In the genomic region with DNA sequence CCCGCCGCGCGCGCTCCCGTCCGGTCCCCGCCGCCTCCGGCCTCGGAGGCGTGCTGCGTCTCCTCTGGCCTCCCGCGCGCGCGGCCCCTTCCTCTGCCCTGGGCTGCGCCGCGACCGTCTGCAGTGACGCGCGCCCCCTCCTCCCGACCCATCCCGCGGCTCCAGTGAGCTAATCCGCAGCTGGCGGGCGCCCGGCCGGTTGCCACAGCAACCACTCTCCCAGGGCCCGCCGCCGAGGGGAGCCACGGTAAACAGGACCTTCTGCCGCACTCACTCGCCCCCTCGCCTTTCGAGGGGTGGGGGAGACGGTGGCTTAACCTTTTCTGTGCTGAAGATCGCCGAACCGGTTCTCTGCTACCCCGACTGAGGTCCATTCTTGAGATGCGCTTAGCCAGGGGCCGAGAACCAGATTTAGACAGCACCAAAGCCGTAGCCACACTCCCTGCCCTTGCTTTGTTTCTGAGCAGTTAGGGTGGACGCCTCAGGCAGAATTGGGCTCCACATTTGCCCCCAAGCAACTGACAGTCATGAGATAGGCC, we compare ENCODE assay signal across 8 mouse cellular contexts. TPM values are rescaled to one million over a fixed set of nuclear protein-coding genes. Genes with fewer than 3 reads are reported as not detected.
DNase-seq lines count a peak whose midpoint lies in the region; ATAC-seq and TF ChIP-seq lines count a peak whose summit lies in the region.

A gene (minus strand): TSS at position 145 of the 539 bp plus-strand sequence.

- H3K4me3 ChIP-seq in thymus, adult 2 months (ENCODE audit: control insufficient read depth, insufficient read depth, low read length): peak within 1 kb of the TSS; percentile 39
- H3K4me3 ChIP-seq in embryonic facial prominence, embryonic 14.5 days (ENCODE audit: low read depth, low read length): peak within 1 kb of the TSS; percentile 89
- peak within 1 kb of the TSS; percentile 93 for H3K4me3 ChIP-seq in limb, embryonic 12.5 days (replicated peaks)
- H3K4me3 ChIP-seq in midbrain, embryonic 15.5 days: peak within 1 kb of the TSS; percentile 61
- H3K4me3 ChIP-seq in stomach, postnatal 0 days (ENCODE audit: low read depth, low read length): peak within 1 kb of the TSS; percentile 79

- H3K27me3 ChIP-seq in thymus, adult 2 months (ENCODE audit: control insufficient read depth, insufficient read depth, low read length): peaks cover 13% of the 10 kb centered on the region
- H3K27me3 ChIP-seq in embryonic facial prominence, embryonic 14.5 days (replicated peaks; ENCODE audit: control insufficient read depth, insufficient read depth, low read length): no peaks in the 10 kb centered on the region
- no peaks in the 10 kb centered on the region for H3K27me3 ChIP-seq in limb, embryonic 12.5 days
- H3K27me3 ChIP-seq in midbrain, embryonic 15.5 days (replicated peaks): no peaks in the 10 kb centered on the region
- no peaks in the 10 kb centered on the region for H3K27me3 ChIP-seq in stomach, postnatal 0 days (ENCODE audit: control insufficient read depth, insufficient read depth, low read length)

- 7% methylated on average over 50 of the region's 50 CpGs for WGBS in thymus, adult 2 months
- under 1% methylated on average over 26 of the region's 50 CpGs for WGBS in embryonic facial prominence, embryonic 14.5 days
- 1% methylated on average over 49 of the region's 50 CpGs for WGBS in limb, embryonic 12.5 days
- WGBS in midbrain, embryonic 15.5 days: under 1% methylated on average over 33 of the region's 50 CpGs
- WGBS in stomach, postnatal 0 days: 3% methylated on average over 37 of the region's 50 CpGs

- TF ChIP-seq CTCF in thymus, adult 2 months (IDR thresholded peaks at IDR 0.05; ENCODE audit: borderline replicate concordance, control insufficient read depth, extremely low read depth, insufficient read depth, low read length, poor library complexity): no peak
- no peak for TF ChIP-seq CTCF in stomach, postnatal 0 days (IDR thresholded peaks at IDR 0.05; ENCODE audit: low read depth)

- no peaks in the 10 kb centered on the region for H3K36me3 ChIP-seq in thymus, adult 2 months (ENCODE audit: control insufficient read depth, insufficient read depth, low read length)
- H3K36me3 ChIP-seq in embryonic facial prominence, embryonic 14.5 days (ENCODE audit: control insufficient read depth, insufficient read depth, low read length): no peaks in the 10 kb centered on the region
- peaks cover 13% of the 10 kb centered on the region for H3K36me3 ChIP-seq in limb, embryonic 12.5 days
- no peaks in the 10 kb centered on the region for H3K36me3 ChIP-seq in midbrain, embryonic 15.5 days (replicated peaks)
- no peaks in the 10 kb centered on the region for H3K36me3 ChIP-seq in stomach, postnatal 0 days (ENCODE audit: control insufficient read depth, insufficient read depth, low read length)

- H3K9ac ChIP-seq in embryonic facial prominence, embryonic 14.5 days (ENCODE audit: low read depth, low read length): peak within 1 kb of the TSS; percentile 96
- H3K9ac ChIP-seq in limb, embryonic 12.5 days (replicated peaks): peak within 1 kb of the TSS; percentile 94
- peak within 1 kb of the TSS; percentile 60 for H3K9ac ChIP-seq in midbrain, embryonic 15.5 days
- peak within 1 kb of the TSS; percentile 88 for H3K9ac ChIP-seq in stomach, postnatal 0 days (ENCODE audit: low read length)

- TF ChIP-seq POLR2A in thymus, adult 2 months (IDR thresholded peaks at IDR 0.05; ENCODE audit: control insufficient read depth, extremely low read depth, insufficient read depth, low read length, poor library complexity): no peak

- H3K4me2 ChIP-seq in embryonic facial prominence, embryonic 14.5 days (ENCODE audit: low read depth, low read length): peak within 1 kb of the TSS; percentile 67
- H3K4me2 ChIP-seq in limb, embryonic 12.5 days: peak within 1 kb of the TSS; percentile 78
- H3K4me2 ChIP-seq in midbrain, embryonic 15.5 days: peak within 1 kb of the TSS; percentile 67
- peak within 1 kb of the TSS; percentile 77 for H3K4me2 ChIP-seq in stomach, postnatal 0 days (replicated peaks; ENCODE audit: low read depth)

- no peak for TF ChIP-seq EP300 in stomach, postnatal 0 days (optimal IDR thresholded peaks at IDR 0.05)

- peak; percentile 95 for ATAC-seq in embryonic facial prominence, embryonic 14.5 days (ENCODE audit: low read depth)
- ATAC-seq in limb, embryonic 12.5 days (ENCODE audit: insufficient number of reproducible peaks, insufficient read depth, low FRiP score, low TSS enrichment, low read depth): peak; percentile 93
- peak; percentile 95 for ATAC-seq in midbrain, embryonic 15.5 days (replicated peaks)
- peak; percentile 86 for ATAC-seq in stomach, postnatal 0 days (ENCODE audit: low FRiP score, low TSS enrichment)

- peak; percentile 30 for DNase-seq in thymus, adult 2 months
- DNase-seq in thymus, postnatal 0 days (ENCODE audit: low spot score): no peak
- DNase-seq in embryonic facial prominence, embryonic 14.5 days (ENCODE audit: low spot score): peak; percentile 96
- DNase-seq in heart, adult 8-10 months (ENCODE audit: low spot score): peak; percentile 64
- peak; percentile 22 for DNase-seq in kidney, adult 9 months
- DNase-seq in stomach, postnatal 0 days (ENCODE audit: low spot score): peak; percentile 76

- H3K27ac ChIP-seq in thymus, adult 2 months (ENCODE audit: control insufficient read depth, insufficient read depth, low read length): no peak within 1 kb of the TSS
- H3K27ac ChIP-seq in embryonic facial prominence, embryonic 14.5 days (replicated peaks; ENCODE audit: low read depth, low read length): peak within 1 kb of the TSS; percentile 94
- H3K27ac ChIP-seq in limb, embryonic 12.5 days: peak within 1 kb of the TSS; percentile 97
- H3K27ac ChIP-seq in midbrain, embryonic 15.5 days: peak within 1 kb of the TSS; percentile 94
- peak within 1 kb of the TSS; percentile 90 for H3K27ac ChIP-seq in stomach, postnatal 0 days (replicated peaks)

- peaks cover 7% of the 10 kb centered on the region; the same call in 1 of the 2 replicates for H3K4me1 ChIP-seq in thymus, adult 2 months (replicated peaks; ENCODE audit: control insufficient read depth, insufficient read depth, low read length)
- H3K4me1 ChIP-seq in embryonic facial prominence, embryonic 14.5 days (ENCODE audit: control insufficient read depth, insufficient read depth, low read length): peaks cover 23% of the 10 kb centered on the region
- H3K4me1 ChIP-seq in limb, embryonic 12.5 days (replicated peaks): peaks cover 35% of the 10 kb centered on the region
- peaks cover 52% of the 10 kb centered on the region for H3K4me1 ChIP-seq in midbrain, embryonic 15.5 days
- H3K4me1 ChIP-seq in stomach, postnatal 0 days (replicated peaks; ENCODE audit: control insufficient read depth, insufficient read depth): no peaks in the 10 kb centered on the region; the same call in 1 of the 2 replicates

- H3K9me3 ChIP-seq in embryonic facial prominence, embryonic 14.5 days (ENCODE audit: control insufficient read depth, low read length): no peaks in the 10 kb centered on the region
- no peaks in the 10 kb centered on the region for H3K9me3 ChIP-seq in limb, embryonic 12.5 days
- H3K9me3 ChIP-seq in midbrain, embryonic 15.5 days: no peaks in the 10 kb centered on the region
- no peaks in the 10 kb centered on the region for H3K9me3 ChIP-seq in stomach, postnatal 0 days (ENCODE audit: control insufficient read depth, low read length)

RNA-seq across cellular contexts. Expression of the gene that starts here (rescaled TPM):
- 2.6 and 3.2 TPM in 2 replicates for polyA plus RNA-seq in thymus, adult 2 months (2012; rRNA removed)
- 2.1 and 2.6 TPM in 2 replicates for polyA plus RNA-seq in thymus, postnatal 0 days (2015; fragmentation: Nextera tagmentation; extraction: Ambion mirVana)
- polyA plus RNA-seq in embryonic facial prominence, embryonic 14.5 days (2014; fragmentation: Nextera tagmentation; extraction: Ambion mirVana): 24.0 and 28.4 TPM in 2 replicates
- 1 to 10 TPM; 4.6 to 6.4 (median 5.7) TPM for total RNA-seq in heart, adult 8-10 months (2022)
- polyA plus RNA-seq in limb, embryonic 12.5 days (2016; fragmentation: Nextera tagmentation; extraction: Ambion mirVana): 34.9 and 35.3 TPM in 2 replicates
- polyA plus RNA-seq in midbrain, embryonic 15.5 days (2015; fragmentation: Nextera tagmentation; extraction: Ambion mirVana): 21.0 and 21.2 TPM in 2 replicates
- 4.7 TPM in 2 replicates for polyA plus RNA-seq in stomach, postnatal 0 days (2015; fragmentation: Nextera tagmentation; extraction: Ambion mirVana)

Comparison
In these comparisons a context has a peak if more than half of its experiments do, and no peak if none do; other contexts are left out.
1. H3K4me3 ChIP-seq: peak in every context shown above with its lines; median percentile 93 in limb, embryonic 12.5 days; 89 in embryonic facial prominence, embryonic 14.5 days; 79 in stomach, postnatal 0 days; 61 in midbrain, embryonic 15.5 days; 39 in thymus, adult 2 months.